Mouse (Mus musculus) adrenal gland, postnatal 14 days (tissue): ENCODE data around the gene Gusb. TPM values are rescaled to one million over a fixed set of nuclear protein-coding genes. Genes with fewer than 3 reads are reported as not detected.
A peak's percentile ranks its signal among the peaks of the same experiment; 100 is the strongest.

ENCODE experiments used
- DNase-seq: peaks from one replicate; pipeline ENCODE4 v3.0.0; 2021; ENCODE audit warnings: mixed read lengths
- total RNA-seq: library from RNA; stranded (reverse); gene quantifications from 2 replicates; pipeline ENCODE4 v1.2.3, GENCODE M21; 2021

The Gusb gene
- total RNA-seq, 1 experiment from 2014 or later: 40.0 TPM

GRCm38 (mm10) chr5:129974354-129974753 lies 28.5 kb downstream of the Gusb start:
- no peak for DNase-seq

- no peak for DNase-seq
These were observed 31.4 kb downstream of the Gusb start for GRCm38 (mm10) chr5:129971491-129971890.

GRCm38 (mm10) chr5:129968417-129968816 lies 34.4 kb downstream of the Gusb start:
- DNase-seq: no peak

GRCm38 (mm10) chr5:129966448-129966847 lies 36.4 kb downstream of the Gusb start:
- DNase-seq: no peak

GRCm38 (mm10) chr5:129963224-129963623 lies 39.6 kb downstream of the Gusb start:
- DNase-seq: no peak

GRCm38 (mm10) chr5:129955792-129956191 lies 47.1 kb downstream of the Gusb start:
- DNase-seq: no peak

- DNase-seq: peak; percentile 60
These were observed 48.2 kb downstream of the Gusb start for GRCm38 (mm10) chr5:129954473-129955254.

- no peak for DNase-seq
These were observed 50.7 kb downstream of the Gusb start for GRCm38 (mm10) chr5:129952143-129952542.

- DNase-seq: no peak
These were observed 55.3 kb downstream of the Gusb start for GRCm38 (mm10) chr5:129947528-129948033.

GRCm38 (mm10) chr5:129943402-129943801 lies 59.4 kb downstream of the Gusb start:
- DNase-seq: no peak

- peak; percentile 56 for DNase-seq
These were observed 60.5 kb downstream of the Gusb start for GRCm38 (mm10) chr5:129942073-129942939.

GRCm38 (mm10) chr5:129941495-129942045 lies 61.3 kb downstream of the Gusb start, which contains the start of gene Vkorc1l1:
TSS of gene Vkorc1l1 (plus strand) at chr5:129941970.
- peak; percentile 100 for DNase-seq

GRCm38 (mm10) chr5:129940736-129941494 lies 61.9 kb downstream of the Gusb start:
- no peak for DNase-seq

- no peak for DNase-seq
These were observed 62.6 kb downstream of the Gusb start for GRCm38 (mm10) chr5:129940281-129940680.

Other genes with a start within 250 kb of the Gusb start
- gene Psph, start 215.6 kb downstream of the Gusb start, total RNA-seq: 25.3 and 26.7 TPM in 2 replicates
- 39.5 and 44.8 TPM in 2 replicates for gene Sumf2, start 156.1 kb downstream of the Gusb start, total RNA-seq
- gene Chchd2, start 115.6 kb downstream of the Gusb start, total RNA-seq: 932 and 939 TPM in 2 replicates
- 1.6 and 1.7 TPM in 2 replicates for gene Zbed5, start 107.3 kb downstream of the Gusb start, total RNA-seq
- 1.2 and 1.7 TPM in 2 replicates for gene Phkg1, start 104.5 kb downstream of the Gusb start, total RNA-seq
- gene Nupr1l, start 94.5 kb downstream of the Gusb start, total RNA-seq: 4.3 and 5.9 TPM in 2 replicates
- 30.1 and 31.2 TPM in 2 replicates for gene Vkorc1l1, start 61.1 kb downstream of the Gusb start, total RNA-seq
- 131 and 168 TPM in 2 replicates for gene Asl, start 26.2 kb upstream of the Gusb start, total RNA-seq
- 35.9 and 38.6 TPM in 2 replicates for gene Crcp, start 26.2 kb upstream of the Gusb start, total RNA-seq
- 32.5 and 35.5 TPM in 2 replicates for gene Tpst1, start 70.3 kb upstream of the Gusb start, total RNA-seq
- gene Kctd7, start 141.8 kb upstream of the Gusb start, total RNA-seq: 8.7 and 10.0 TPM in 2 replicates
- 40.6 and 42.7 TPM in 2 replicates for gene Rabgef1, start 168.7 kb upstream of the Gusb start, total RNA-seq
- 46.4 and 51.7 TPM in 2 replicates for gene Tmem248, start 214.0 kb upstream of the Gusb start, total RNA-seq